Mouse (Mus musculus): ENCODE data around the gene Sigirr. TPM values are rescaled to one million over a fixed set of nuclear protein-coding genes. Genes with fewer than 3 reads are reported as not detected.

The Sigirr gene
- total and polyA plus RNA-seq, 3 experiments = 8.3 to 17.5 TPM; not detected in 1

- no peak overlapping the region for H3K27ac ChIP-seq (ENCODE audit: control insufficient read depth, low read depth, low read length)
- TF ChIP-seq USF2 (IDR thresholded peaks at IDR 0.05; ENCODE audit: borderline replicate concordance in 1 of 2, insufficient read depth in 1 of 2, low read depth in 1 of 2, low read length in 2 of 2) (no peak), ETS1 (IDR thresholded peaks at IDR 0.05; ENCODE audit: low read depth, low read length) (no peak), GABPA (IDR thresholded peaks at IDR 0.05; ENCODE audit: low read depth, low read length) (no peak), BHLHE40 (IDR thresholded peaks at IDR 0.05; ENCODE audit: borderline replicate concordance, low read depth, low read length) (no peak), NRF1 (IDR thresholded peaks at IDR 0.05; ENCODE audit: insufficient read depth, low read depth, low read length, poor library complexity, severe bottlenecking) (no peak), TBP (IDR thresholded peaks at IDR 0.05; ENCODE audit: low read depth, low read length) (no peak), MYB (IDR thresholded peaks at IDR 0.05; ENCODE audit: low read depth, low read length) (no peak)
- no peaks in the 10 kb centered on the region for H3K79me2 ChIP-seq (ENCODE audit: control insufficient read depth, insufficient read depth, low read length, poor library complexity)
- no peak for DNase-seq (ENCODE audit: low read depth, low spot score)
- H3K4me1 ChIP-seq (ENCODE audit: control insufficient read depth in 1 of 2, insufficient read depth in 2 of 2, low read length in 2 of 2) = no peaks in the 10 kb centered on the region
- H3K36me3 ChIP-seq (ENCODE audit: control insufficient read depth in 1 of 2, insufficient read depth in 2 of 2, low read length in 2 of 2) = no peaks in the 10 kb centered on the region
- H3K9me3 ChIP-seq (replicated peaks; ENCODE audit: insufficient read depth, low read length) = no peaks in the 10 kb centered on the region
- H3K4me3 ChIP-seq (ENCODE audit: control insufficient read depth in 1 of 2, insufficient read depth in 1 of 2, low read depth in 2 of 2, low read length in 2 of 2) = no peak overlapping the region
- no peak overlapping the region for H3K9ac ChIP-seq (ENCODE audit: control insufficient read depth, low read depth, low read length, poor library complexity, severe bottlenecking)
- peaks cover 10 to 19% of the 10 kb centered on the region in 2 experiments for H3K27me3 ChIP-seq (ENCODE audit: control insufficient read depth in 1 of 2, insufficient read depth in 2 of 2, low read length in 2 of 2)
Measured at GRCm38 (mm10) chr7:141056976-141057375, 43.4 kb downstream of the Sigirr start.

GRCm38 (mm10) chr7:141055785-141056184 is 44.6 kb downstream of the Sigirr start:
- no peak overlapping the region for H3K9ac ChIP-seq (ENCODE audit: control insufficient read depth, low read depth, low read length, poor library complexity, severe bottlenecking)
- no peak overlapping the region for H3K27ac ChIP-seq (ENCODE audit: control insufficient read depth, low read depth, low read length)
- H3K79me2 ChIP-seq (ENCODE audit: control insufficient read depth, insufficient read depth, low read length, poor library complexity) = no peaks in the 10 kb centered on the region
- no peaks in the 10 kb centered on the region for H3K4me1 ChIP-seq (ENCODE audit: control insufficient read depth in 1 of 2, insufficient read depth in 2 of 2, low read length in 2 of 2)
- H3K36me3 ChIP-seq (ENCODE audit: control insufficient read depth in 1 of 2, insufficient read depth in 2 of 2, low read length in 2 of 2) = no peaks in the 10 kb centered on the region
- H3K4me3 ChIP-seq (ENCODE audit: control insufficient read depth in 1 of 2, insufficient read depth in 1 of 2, low read depth in 2 of 2, low read length in 2 of 2) = no peak overlapping the region
- H3K9me3 ChIP-seq (replicated peaks; ENCODE audit: insufficient read depth, low read length) = no peaks in the 10 kb centered on the region
- TF ChIP-seq RAD21 (IDR thresholded peaks at IDR 0.05; ENCODE audit: low read depth, low read length) (peak; percentile 29), MAX (IDR thresholded peaks at IDR 0.05; ENCODE audit: low read length) (no peak), TAL1 (IDR thresholded peaks at IDR 0.05; ENCODE audit: low read length) (no peak), KAT2A (conservative IDR thresholded peaks at IDR 0.05; ENCODE audit: low read depth, low read length) (no peak), SMC3 (IDR thresholded peaks at IDR 0.05; ENCODE audit: low read depth, low read length) (peak; percentile 30; the same call in 1 of the 2 replicates), MYB (IDR thresholded peaks at IDR 0.05; ENCODE audit: low read depth, low read length) (no peak), CTCF (IDR thresholded peaks at IDR 0.05 in 2 of 3, conservative IDR thresholded peaks at IDR 0.05 in 1 of 3; ENCODE audit: control insufficient read depth in 1 of 3, insufficient read depth in 1 of 3, low read depth in 2 of 3, low read length in 3 of 3, poor library complexity in 1 of 3, severe bottlenecking in 1 of 3) (peak; percentile 26 to 46 (median 33))
- no peak for DNase-seq (ENCODE audit: low read depth, low spot score)
- peaks cover 7 to 11% of the 10 kb centered on the region in 2 experiments for H3K27me3 ChIP-seq (ENCODE audit: control insufficient read depth in 1 of 2, insufficient read depth in 2 of 2, low read length in 2 of 2)

DNA sequence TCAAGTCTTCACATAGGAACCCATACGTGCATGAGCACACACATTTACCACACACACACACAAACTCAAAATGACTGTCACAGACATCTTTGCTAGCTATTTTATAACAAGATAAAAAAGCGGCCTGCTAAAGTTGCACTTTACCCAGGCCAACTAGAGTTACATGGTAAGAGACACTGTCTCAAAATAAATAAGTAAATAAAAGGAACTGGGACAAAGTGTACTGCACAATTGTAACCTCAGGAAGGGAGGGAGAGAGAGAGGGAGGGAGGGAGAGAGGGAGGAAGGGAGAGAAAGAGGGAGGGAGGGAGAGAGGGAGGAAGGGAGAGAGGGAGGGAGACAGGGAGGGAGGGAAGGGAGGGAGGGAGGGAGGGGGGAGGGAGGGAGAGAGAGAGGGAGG is 48.0 kb downstream of the Sigirr start:
- H3K27ac ChIP-seq (ENCODE audit: control insufficient read depth, low read depth, low read length) = no peak overlapping the region
- H3K4me3 ChIP-seq (ENCODE audit: control insufficient read depth in 1 of 2, insufficient read depth in 1 of 2, low read depth in 2 of 2, low read length in 2 of 2) = no peak overlapping the region
- no peaks in the 10 kb centered on the region for H3K79me2 ChIP-seq (ENCODE audit: control insufficient read depth, insufficient read depth, low read length, poor library complexity)
- no peak for TF ChIP-seq BHLHE40 (IDR thresholded peaks at IDR 0.05; ENCODE audit: borderline replicate concordance, low read depth, low read length)
- H3K36me3 ChIP-seq (ENCODE audit: control insufficient read depth in 1 of 2, insufficient read depth in 2 of 2, low read length in 2 of 2) = 0 out of 4 replicates have a peak, but pooled peaks cover 0 to 3% of the 10 kb centered on the region in 2 experiments
- H3K9ac ChIP-seq (ENCODE audit: control insufficient read depth, low read depth, low read length, poor library complexity, severe bottlenecking) = no peak overlapping the region
- DNase-seq (ENCODE audit: low read depth, low spot score) = no peak
- H3K9me3 ChIP-seq (replicated peaks; ENCODE audit: insufficient read depth, low read length) = no peaks in the 10 kb centered on the region
- no peaks in the 10 kb centered on the region for H3K27me3 ChIP-seq (ENCODE audit: control insufficient read depth in 1 of 2, insufficient read depth in 2 of 2, low read length in 2 of 2)
- peaks cover 0 to 5% of the 10 kb centered on the region in 2 experiments; a peak in 2 of 4 replicates for H3K4me1 ChIP-seq (ENCODE audit: control insufficient read depth in 1 of 2, insufficient read depth in 2 of 2, low read length in 2 of 2)
